Mouse (Mus musculus): ENCODE measurements around the gene Chst5. TPM values are rescaled to one million over a fixed set of nuclear protein-coding genes. Genes with fewer than 3 reads are reported as not detected.

The Chst5 gene
- polyA plus RNA-seq, 1 experiment = not detected

DNA sequence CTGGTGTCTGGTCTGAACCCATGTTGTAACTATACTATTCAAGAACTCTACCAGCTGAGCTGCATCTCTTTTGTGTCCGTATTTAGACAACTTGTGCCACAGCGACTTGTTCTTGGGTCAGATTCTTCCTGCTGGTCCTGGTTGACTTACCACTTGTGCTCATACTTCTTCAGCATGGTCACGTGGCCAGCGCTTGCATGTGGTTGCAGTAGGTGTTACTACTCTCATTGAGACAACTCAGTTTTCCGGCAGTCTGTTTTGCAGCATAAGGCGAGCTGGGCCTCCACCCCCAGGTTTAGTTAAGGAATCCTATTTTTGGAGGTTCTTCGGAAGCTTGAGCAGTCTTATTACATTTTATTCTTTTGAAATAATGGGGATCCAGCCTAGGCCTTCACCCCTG lies 41.1 kb upstream of the Chst5 start:
- Histone ChIP-seq H3K79me2 (ENCODE audit: control insufficient read depth, insufficient read depth) (no peaks in the 10 kb centered on the region), H3K36me3 (ENCODE audit: control insufficient read depth, insufficient read depth) (peaks cover 41% of the 10 kb centered on the region), H3K4me3 (ENCODE audit: insufficient read depth, poor library complexity, severe bottlenecking) (no peak overlapping the region), H3K79me3 (ENCODE audit: low read depth) (no peaks in the 10 kb centered on the region), H3ac (ENCODE audit: control insufficient read depth, insufficient read length, low read depth) (no peak overlapping the region), H3K27me3 (ENCODE audit: control insufficient read depth, insufficient read depth, insufficient read length) (no peaks in the 10 kb centered on the region)
- TF ChIP-seq USF1 (IDR thresholded peaks at IDR 0.05; ENCODE audit: low read depth) = no peak
- TF ChIP-seq MYOD1 (IDR thresholded peaks at IDR 0.05; ENCODE audit: control insufficient read depth, insufficient read length, low read depth) = no peak
- TF ChIP-seq MAX (IDR thresholded peaks at IDR 0.05) = no peak
- TF ChIP-seq FOSL1 (IDR thresholded peaks at IDR 0.05; ENCODE audit: insufficient read depth, low read length, poor library complexity, severe bottlenecking) = no peak
- no peak for TF ChIP-seq CEBPB (IDR thresholded peaks at IDR 0.05; ENCODE audit: low read depth)
- no peak for TF ChIP-seq MYOG (IDR thresholded peaks at IDR 0.05; ENCODE audit: control insufficient read depth, extremely low read depth, insufficient read length)
- no peak for TF ChIP-seq CTCF (IDR thresholded peaks at IDR 0.05; ENCODE audit: control insufficient read depth, insufficient read depth, insufficient read length)

DNA sequence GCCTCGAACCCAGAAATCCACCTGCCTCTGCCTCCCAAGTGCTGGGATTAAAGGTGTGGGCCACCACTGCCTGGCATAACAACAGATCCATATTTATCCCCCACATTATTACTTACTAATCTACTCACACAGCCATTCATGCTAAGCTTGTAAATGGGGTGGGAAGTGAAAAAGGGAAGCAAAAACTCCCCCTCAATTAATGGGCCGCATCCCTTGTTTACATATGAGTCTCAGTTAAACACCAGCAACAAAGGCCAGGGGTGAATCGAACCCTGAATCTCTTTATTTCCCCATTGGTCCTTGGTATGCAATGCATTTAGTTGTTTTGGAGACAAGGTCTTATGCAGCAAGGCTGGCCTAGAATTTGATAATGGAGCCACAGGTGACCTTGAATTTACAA lies 40.6 kb upstream of the Chst5 start:
- Histone ChIP-seq H3K36me3 (ENCODE audit: control insufficient read depth, insufficient read depth) (peaks cover 39% of the 10 kb centered on the region), H3K4me3 (ENCODE audit: insufficient read depth, poor library complexity, severe bottlenecking) (no peak overlapping the region), H3ac (ENCODE audit: control insufficient read depth, insufficient read length, low read depth) (no peak overlapping the region), H3K79me3 (ENCODE audit: low read depth) (no peaks in the 10 kb centered on the region), H3K79me2 (ENCODE audit: control insufficient read depth, insufficient read depth) (no peaks in the 10 kb centered on the region), H3K27me3 (ENCODE audit: control insufficient read depth, insufficient read depth, insufficient read length) (no peaks in the 10 kb centered on the region)
- TF ChIP-seq MYOD1 (IDR thresholded peaks at IDR 0.05; ENCODE audit: control insufficient read depth, insufficient read length, low read depth) (no peak), MYOG (IDR thresholded peaks at IDR 0.05; ENCODE audit: control insufficient read depth, extremely low read depth, insufficient read length) (no peak), CTCF (IDR thresholded peaks at IDR 0.05; ENCODE audit: control insufficient read depth, insufficient read depth, insufficient read length) (no peak), CEBPB (IDR thresholded peaks at IDR 0.05; ENCODE audit: low read depth) (no peak), FOSL1 (IDR thresholded peaks at IDR 0.05; ENCODE audit: insufficient read depth, low read length, poor library complexity, severe bottlenecking) (no peak), MAX (IDR thresholded peaks at IDR 0.05) (no peak), USF1 (IDR thresholded peaks at IDR 0.05; ENCODE audit: low read depth) (no peak)

DNA sequence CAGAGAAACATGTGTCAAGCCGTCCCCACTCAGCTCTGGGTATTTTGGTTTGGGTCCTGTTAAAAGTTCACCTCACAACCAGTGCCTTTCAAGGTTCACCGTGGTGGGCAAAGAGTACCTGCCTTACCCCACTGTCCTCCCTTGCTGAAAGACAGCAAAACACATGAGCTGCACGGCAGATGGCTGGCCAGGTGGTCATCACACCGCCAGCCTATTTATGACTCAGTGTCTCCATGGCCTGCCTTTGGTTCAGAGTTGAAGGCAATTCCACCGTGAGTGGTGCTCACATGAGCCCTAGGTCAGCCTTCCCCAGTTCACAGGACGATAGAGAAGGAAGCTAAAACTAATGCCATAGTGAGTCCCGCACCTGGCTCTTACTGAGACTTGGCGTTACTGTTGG lies 37.7 kb upstream of the Chst5 start:
- H3K79me3 ChIP-seq (ENCODE audit: low read depth) = no peaks in the 10 kb centered on the region
- H3K27me3 ChIP-seq (ENCODE audit: control insufficient read depth, insufficient read depth, insufficient read length) = no peaks in the 10 kb centered on the region
- H3K4me3 ChIP-seq (ENCODE audit: insufficient read depth, poor library complexity, severe bottlenecking) = no peak overlapping the region
- H3K36me3 ChIP-seq (ENCODE audit: control insufficient read depth, insufficient read depth) = peaks cover 37% of the 10 kb centered on the region
- no peak for TF ChIP-seq MAX (IDR thresholded peaks at IDR 0.05)
- no peak for TF ChIP-seq USF1 (IDR thresholded peaks at IDR 0.05; ENCODE audit: low read depth)
- no peak for TF ChIP-seq FOSL1 (IDR thresholded peaks at IDR 0.05; ENCODE audit: insufficient read depth, low read length, poor library complexity, severe bottlenecking)
- TF ChIP-seq MYOG (IDR thresholded peaks at IDR 0.05; ENCODE audit: control insufficient read depth, extremely low read depth, insufficient read length) = no peak
- TF ChIP-seq CTCF (IDR thresholded peaks at IDR 0.05; ENCODE audit: control insufficient read depth, insufficient read depth, insufficient read length) = no peak
- H3ac ChIP-seq (ENCODE audit: control insufficient read depth, insufficient read length, low read depth) = no peak overlapping the region
- no peaks in the 10 kb centered on the region for H3K79me2 ChIP-seq (ENCODE audit: control insufficient read depth, insufficient read depth)

- no peak overlapping the region for H3ac ChIP-seq (ENCODE audit: control insufficient read depth, insufficient read length, low read depth)
- H3K4me3 ChIP-seq (ENCODE audit: insufficient read depth, poor library complexity, severe bottlenecking) = no peak overlapping the region
- no peaks in the 10 kb centered on the region for H3K79me2 ChIP-seq (ENCODE audit: control insufficient read depth, insufficient read depth)
- no peaks in the 10 kb centered on the region for H3K27me3 ChIP-seq (ENCODE audit: control insufficient read depth, insufficient read depth, insufficient read length)
- peaks cover 34% of the 10 kb centered on the region for H3K36me3 ChIP-seq (ENCODE audit: control insufficient read depth, insufficient read depth)
- TF ChIP-seq MAX (IDR thresholded peaks at IDR 0.05) (no peak), FOSL1 (IDR thresholded peaks at IDR 0.05; ENCODE audit: insufficient read depth, low read length, poor library complexity, severe bottlenecking) (no peak), USF1 (IDR thresholded peaks at IDR 0.05; ENCODE audit: low read depth) (no peak), MYOD1 (IDR thresholded peaks at IDR 0.05; ENCODE audit: control insufficient read depth, insufficient read length, low read depth) (no peak), MYOG (IDR thresholded peaks at IDR 0.05; ENCODE audit: control insufficient read depth, extremely low read depth, insufficient read length) (no peak), CEBPB (IDR thresholded peaks at IDR 0.05; ENCODE audit: low read depth) (no peak)
- H3K79me3 ChIP-seq (ENCODE audit: low read depth) = no peaks in the 10 kb centered on the region
Observed at GRCm38 (mm10) chr8:111947144-111947543, 36.9 kb upstream of the Chst5 start.

DNA sequence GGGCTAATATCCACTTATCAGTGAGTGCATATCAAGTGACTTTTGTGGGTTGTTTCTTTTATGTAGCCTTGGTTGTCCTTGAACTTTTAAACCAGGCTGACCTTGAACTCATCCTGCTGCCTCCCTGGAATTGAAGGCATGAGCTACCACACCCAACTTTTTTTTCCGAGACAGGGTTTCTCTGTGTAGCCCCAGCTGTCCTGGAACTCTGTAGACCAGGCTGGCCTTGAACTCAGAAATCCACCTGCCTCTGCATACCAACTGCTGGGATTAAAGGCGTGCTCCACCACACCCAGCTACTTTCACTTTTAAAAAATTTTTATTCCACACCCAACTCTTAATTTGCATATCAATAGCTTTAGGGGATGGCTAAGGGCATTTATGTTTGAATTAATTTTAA lies 33.3 kb upstream of the Chst5 start:
- H3K36me3 ChIP-seq (ENCODE audit: control insufficient read depth, insufficient read depth) = peaks cover 37% of the 10 kb centered on the region
- H3ac ChIP-seq (ENCODE audit: control insufficient read depth, insufficient read length, low read depth) = no peak overlapping the region
- no peaks in the 10 kb centered on the region for H3K27me3 ChIP-seq (ENCODE audit: control insufficient read depth, insufficient read depth, insufficient read length)
- no peak for TF ChIP-seq CEBPB (IDR thresholded peaks at IDR 0.05; ENCODE audit: low read depth)
- TF ChIP-seq MYOD1 (IDR thresholded peaks at IDR 0.05; ENCODE audit: control insufficient read depth, insufficient read length, low read depth) = no peak
- TF ChIP-seq USF1 (IDR thresholded peaks at IDR 0.05; ENCODE audit: low read depth) = no peak
- TF ChIP-seq MYOG (IDR thresholded peaks at IDR 0.05; ENCODE audit: control insufficient read depth, extremely low read depth, insufficient read length) = no peak
- TF ChIP-seq CTCF (IDR thresholded peaks at IDR 0.05; ENCODE audit: control insufficient read depth, insufficient read depth, insufficient read length) = no peak
- no peak for TF ChIP-seq FOSL1 (IDR thresholded peaks at IDR 0.05; ENCODE audit: insufficient read depth, low read length, poor library complexity, severe bottlenecking)
- TF ChIP-seq MAX (IDR thresholded peaks at IDR 0.05) = no peak
- H3K79me2 ChIP-seq (ENCODE audit: control insufficient read depth, insufficient read depth) = peaks cover 12% of the 10 kb centered on the region
- no peak overlapping the region for H3K4me3 ChIP-seq (ENCODE audit: insufficient read depth, poor library complexity, severe bottlenecking)
- no peaks in the 10 kb centered on the region for H3K79me3 ChIP-seq (ENCODE audit: low read depth)

GRCm38 (mm10) chr8:111941101-111941454 lies 30.8 kb upstream of the Chst5 start:
- Histone ChIP-seq H3K27me3 (ENCODE audit: control insufficient read depth, insufficient read depth, insufficient read length) (no peaks in the 10 kb centered on the region), H3K79me3 (ENCODE audit: low read depth) (no peaks in the 10 kb centered on the region), H3K36me3 (ENCODE audit: control insufficient read depth, insufficient read depth) (peaks cover 21% of the 10 kb centered on the region), H3K79me2 (ENCODE audit: control insufficient read depth, insufficient read depth) (peaks cover 12% of the 10 kb centered on the region), H3ac (ENCODE audit: control insufficient read depth, insufficient read length, low read depth) (peak overlapping the region; percentile 92), H3K4me3 (ENCODE audit: insufficient read depth, poor library complexity, severe bottlenecking) (peak overlapping the region; percentile 98)
- TF ChIP-seq MAX (IDR thresholded peaks at IDR 0.05) = no peak
- TF ChIP-seq MYOG (IDR thresholded peaks at IDR 0.05; ENCODE audit: control insufficient read depth, extremely low read depth, insufficient read length) = no peak
- no peak for TF ChIP-seq MYOD1 (IDR thresholded peaks at IDR 0.05; ENCODE audit: control insufficient read depth, insufficient read length, low read depth)
- TF ChIP-seq USF1 (IDR thresholded peaks at IDR 0.05; ENCODE audit: low read depth) = no peak
- TF ChIP-seq CEBPB (IDR thresholded peaks at IDR 0.05; ENCODE audit: low read depth) = no peak
- no peak for TF ChIP-seq CTCF (IDR thresholded peaks at IDR 0.05; ENCODE audit: control insufficient read depth, insufficient read depth, insufficient read length)
- TF ChIP-seq FOSL1 (IDR thresholded peaks at IDR 0.05; ENCODE audit: insufficient read depth, low read length, poor library complexity, severe bottlenecking) = no peak

Data from C2C12 (cell line).